Mouse (Mus musculus) limb, embryonic 15.5 days (tissue): Measurements from ENCODE around the gene Sik3. TPM values are rescaled to one million over a fixed set of nuclear protein-coding genes. Genes with fewer than 3 reads are reported as not detected.

ENCODE experiments used
- ATAC-seq: fragments of 200-750 bp; cut with Nextera tagmentation; 2 replicates; pipeline ENCODE4 v1.8.0; 2017; ENCODE audit warnings: low read depth, moderate TSS enrichment; ENCODE audit not compliant: insufficient number of reproducible peaks, low FRiP score, low TSS enrichment
- H3K27ac ChIP-seq: fragments of 300-500 bp; sonication (generic); 2 replicates; pipeline ENCODE4 v1.5.1; 2015; ENCODE audit warnings: moderate library complexity, mild to moderate bottlenecking, inconsistent platforms
- H3K27me3 ChIP-seq: fragments of 300-500 bp; sonication (generic); 2 replicates; pipeline ENCODE4 v1.6.1; 2015; ENCODE audit warnings: inconsistent platforms
- H3K36me3 ChIP-seq: fragments of 300-500 bp; sonication (generic); 2 replicates; pipeline ENCODE4 v1.6.1; 2015; ENCODE audit warnings: inconsistent platforms
- H3K4me1 ChIP-seq: fragments of 300-500 bp; sonication (generic); 2 replicates; pipeline ENCODE4 v1.6.1; 2015; ENCODE audit warnings: inconsistent platforms
- H3K4me2 ChIP-seq: fragments of 300-500 bp; sonication (generic); 2 replicates; pipeline ENCODE4 v1.6.1; 2015; ENCODE audit warnings: mild to moderate bottlenecking, inconsistent platforms
- H3K4me3 ChIP-seq: fragments of 300-500 bp; sonication (generic); 2 replicates; pipeline ENCODE4 v1.5.1; 2015; ENCODE audit warnings: mild to moderate bottlenecking, inconsistent platforms
- H3K9ac ChIP-seq: fragments of 300-500 bp; sonication (generic); 2 replicates; pipeline ENCODE4 v1.6.1; 2015; ENCODE audit warnings: inconsistent platforms
- H3K9me3 ChIP-seq: fragments of 300-500 bp; sonication (generic); 2 replicates; pipeline ENCODE4 v1.6.1; 2016; ENCODE audit warnings: inconsistent platforms
- WGBS: fragments of 180-500 bp; shearing (Covaris S2); methylation state at CpG from one replicate; pipeline ENCODE4 v1.1.7; 2015; 5-methylcytosine and 5-hydroxymethylcytosine counted together
- polyA plus RNA-seq: library from polyadenylated mRNA; unstranded; fragments of >200 nt; fragmentation: Nextera tagmentation; extraction: Ambion mirVana; gene quantifications from 2 replicates; pipeline ENCODE4 v1.2.1, GENCODE M21; 2015

Sik3 gene
- polyA plus RNA-seq, result 10.6 and 11.8 TPM in 2 replicates

DNA sequence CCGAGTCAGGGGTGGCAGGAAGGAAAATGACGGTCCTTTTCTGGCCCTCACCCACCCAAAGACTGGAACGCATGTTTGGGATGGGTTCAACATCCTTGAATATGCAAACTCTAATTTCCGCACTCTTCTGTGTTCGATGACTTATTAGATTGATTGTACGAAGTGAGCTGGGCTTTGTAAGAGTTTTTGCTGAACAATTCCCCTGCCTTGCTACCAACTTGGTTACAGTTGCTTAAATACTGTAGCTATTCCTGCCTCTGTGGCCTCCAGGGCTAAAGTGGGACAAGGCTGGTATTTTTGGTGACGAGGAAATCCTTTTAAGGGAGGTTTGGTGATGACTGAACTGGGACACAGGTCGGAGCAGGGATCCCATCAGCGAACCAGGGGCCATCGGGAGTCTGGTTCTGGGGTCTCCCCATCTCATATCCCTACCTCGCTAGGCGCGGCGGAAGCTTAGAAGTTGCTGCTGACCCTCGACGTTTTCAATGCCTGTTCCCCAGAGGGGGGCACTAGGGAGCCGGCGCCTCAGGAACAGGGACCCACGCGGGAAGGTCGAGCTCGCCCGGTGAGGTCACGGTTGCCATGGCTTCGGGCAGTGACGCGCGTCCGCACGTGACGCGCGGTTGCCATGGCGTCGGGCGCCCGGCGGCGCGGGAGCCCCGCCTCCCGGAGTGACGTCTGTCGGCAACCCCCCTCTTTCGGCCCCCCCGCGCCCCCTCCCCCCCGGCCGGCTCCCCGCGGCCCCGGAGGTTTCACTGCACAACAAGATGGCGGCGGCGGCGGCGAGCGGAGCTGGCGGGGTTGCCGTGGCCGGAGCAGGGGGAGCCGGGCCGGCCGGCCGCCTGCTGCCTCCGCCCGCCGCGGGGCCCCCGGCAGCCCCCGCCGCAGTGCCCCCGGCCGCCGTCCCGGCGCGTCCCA is at the start of gene Sik3, which contains the start of gene Pafah1b2:
Sik3 (plus strand) TSS at position 730 of the 918 bp plus-strand sequence.
Pafah1b2 (minus strand) TSS at position 600 of the 918 bp plus-strand sequence.
- ATAC-seq, result peak; percentile 83
- H3K9ac ChIP-seq, result peak within 1 kb of the TSS; percentile 95
- H3K36me3 ChIP-seq, result no peaks in the 10 kb centered on the region
- peak within 1 kb of the TSS; percentile 97 for H3K4me3 ChIP-seq
- peak within 1 kb of the TSS; percentile 90 for H3K27ac ChIP-seq
- peak within 1 kb of the TSS; percentile 68 for H3K4me2 ChIP-seq
- no peaks in the 10 kb centered on the region for H3K27me3 ChIP-seq
- peaks cover 35% of the 10 kb centered on the region for H3K4me1 ChIP-seq
- no peaks in the 10 kb centered on the region for H3K9me3 ChIP-seq
- WGBS, result 2% methylated on average over 55 of the region's 78 CpGs

- Histone ChIP-seq H3K4me3 (no peak overlapping the region), H3K27ac (no peak overlapping the region), H3K36me3 (peaks cover 64% of the 10 kb centered on the region), H3K27me3 (no peaks in the 10 kb centered on the region), H3K9ac (no peak overlapping the region), H3K9me3 (no peaks in the 10 kb centered on the region), H3K4me2 (no peak overlapping the region), H3K4me1 (peaks cover 2% of the 10 kb centered on the region; the same call in 1 of the 2 replicates)
- 92% methylated on average over 6 of the region's 6 CpGs for WGBS
- no peak for ATAC-seq
Measured at GRCm38 (mm10) chr9:45963577-45963976, 49.0 kb upstream of the Sik3 start.

GRCm38 (mm10) chr9:45976884-45977283 is 35.7 kb upstream of the Sik3 start:
- Histone ChIP-seq H3K27me3 (no peaks in the 10 kb centered on the region), H3K4me2 (no peak overlapping the region), H3K4me3 (no peak overlapping the region), H3K36me3 (peaks cover 35% of the 10 kb centered on the region), H3K9ac (no peak overlapping the region), H3K9me3 (no peaks in the 10 kb centered on the region), H3K27ac (no peak overlapping the region), H3K4me1 (peaks cover 10% of the 10 kb centered on the region)
- WGBS, result 75% methylated on average over 2 of the region's 2 CpGs
- ATAC-seq, result no peak

- peaks cover 29% of the 10 kb centered on the region for H3K4me1 ChIP-seq
- no peak overlapping the region for H3K27ac ChIP-seq
- no peak overlapping the region for H3K4me2 ChIP-seq
- H3K36me3 ChIP-seq, result peaks cover 10% of the 10 kb centered on the region
- H3K9ac ChIP-seq, result no peak overlapping the region
- H3K4me3 ChIP-seq, result no peak overlapping the region
- no peaks in the 10 kb centered on the region for H3K9me3 ChIP-seq
- no peak for ATAC-seq
- H3K27me3 ChIP-seq, result no peaks in the 10 kb centered on the region
- 88% methylated on average over 2 of the region's 2 CpGs for WGBS
Measured at GRCm38 (mm10) chr9:45979778-45980177, 32.8 kb upstream of the Sik3 start.

GRCm38 (mm10) chr9:45980611-45981010 is 32.0 kb upstream of the Sik3 start:
- H3K4me3 ChIP-seq, result no peak overlapping the region
- H3K9ac ChIP-seq, result no peak overlapping the region
- no peak for ATAC-seq
- no peak overlapping the region for H3K27ac ChIP-seq
- H3K4me1 ChIP-seq, result peaks cover 29% of the 10 kb centered on the region
- H3K36me3 ChIP-seq, result 0 out of 2 replicates have a peak, but pooled peaks cover 4% of the 10 kb centered on the region
- H3K4me2 ChIP-seq, result no peak overlapping the region
- 88% methylated on average over 1 of the region's 1 CpGs for WGBS
- H3K27me3 ChIP-seq, result no peaks in the 10 kb centered on the region
- no peaks in the 10 kb centered on the region for H3K9me3 ChIP-seq

DNA sequence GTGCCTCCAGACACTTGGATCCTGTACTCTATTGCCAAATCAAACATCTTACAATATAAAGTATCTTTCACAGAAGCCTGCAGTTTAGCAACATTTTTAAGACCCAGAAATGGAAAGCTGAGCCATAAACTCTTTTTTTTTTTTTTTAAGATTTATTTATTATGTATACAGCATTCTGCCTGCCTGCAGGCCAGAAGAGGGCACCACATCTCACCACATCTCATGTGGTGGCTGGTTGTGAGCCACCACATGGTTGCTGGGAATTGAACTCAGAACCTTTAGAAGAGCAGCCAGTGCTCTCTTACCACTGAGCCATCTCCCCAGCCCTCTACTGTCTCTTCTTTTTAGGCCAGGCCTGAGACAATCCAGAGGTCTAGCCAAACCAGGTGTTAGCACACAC is 31.3 kb upstream of the Sik3 start:
- Histone ChIP-seq H3K9me3 (no peaks in the 10 kb centered on the region), H3K36me3 (no peaks in the 10 kb centered on the region), H3K4me3 (no peak overlapping the region), H3K4me1 (peaks cover 29% of the 10 kb centered on the region), H3K27ac (no peak overlapping the region), H3K9ac (no peak overlapping the region), H3K4me2 (no peak overlapping the region), H3K27me3 (no peaks in the 10 kb centered on the region)
- no peak for ATAC-seq

- Histone ChIP-seq H3K27ac (peak overlapping the region; percentile 96), H3K4me2 (peak overlapping the region; percentile 76), H3K36me3 (no peaks in the 10 kb centered on the region), H3K9me3 (no peaks in the 10 kb centered on the region), H3K4me3 (peak overlapping the region; percentile 94), H3K9ac (peak overlapping the region; percentile 97), H3K27me3 (no peaks in the 10 kb centered on the region), H3K4me1 (peaks cover 29% of the 10 kb centered on the region)
- ATAC-seq, result no peak
- whole genome bisulfite sequencing, result under 1% methylated on average over 23 of the region's 23 CpGs
Measured at GRCm38 (mm10) chr9:45983676-45984408, 28.8 kb upstream of the Sik3 start.

DNA sequence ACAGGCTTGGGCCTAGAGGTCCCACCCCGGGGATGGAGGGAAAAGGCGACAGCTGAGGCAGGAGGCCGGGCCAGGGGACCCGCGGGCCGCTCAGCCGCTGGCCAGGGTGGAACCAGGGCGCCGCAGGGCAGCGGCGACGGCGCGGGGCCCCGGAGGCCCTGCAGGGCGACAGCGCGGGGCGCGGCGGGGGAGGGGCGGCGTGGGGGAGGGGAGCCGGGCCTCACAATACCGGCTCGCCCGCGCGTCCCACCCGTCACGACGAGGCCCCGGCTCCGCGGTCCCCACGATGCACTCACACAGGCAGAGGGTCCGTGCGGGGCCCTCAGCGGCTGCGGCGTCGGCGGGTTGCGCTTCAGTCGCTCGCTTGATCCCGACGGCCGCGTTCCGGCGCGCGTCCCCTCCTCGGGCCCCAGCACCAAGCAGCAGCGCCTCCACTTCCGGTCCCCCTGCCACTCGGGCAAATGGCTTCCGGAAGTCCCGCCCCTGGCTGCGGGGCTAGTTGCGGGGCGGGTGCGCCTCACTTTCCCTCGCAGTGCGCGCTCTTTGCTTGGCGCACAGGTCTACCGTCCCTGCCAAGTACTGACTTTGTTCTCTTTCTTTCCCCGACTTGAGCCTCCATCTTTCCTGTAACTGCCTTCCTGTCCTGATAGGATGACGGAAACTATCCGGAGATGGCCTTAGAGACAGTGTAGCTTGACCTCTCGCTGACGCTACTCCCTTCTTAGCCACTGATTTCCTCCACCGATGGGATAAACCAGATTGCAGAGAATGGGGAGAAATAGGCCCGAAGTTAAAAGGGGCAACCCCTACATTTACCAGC is 28.0 kb upstream of the Sik3 start:
- under 1% methylated on average over 52 of the region's 76 CpGs for WGBS

GRCm38 (mm10) chr9:45985229-45985567 is 27.4 kb upstream of the Sik3 start:
- under 1% methylated on average over 4 of the region's 4 CpGs for WGBS
- H3K27me3 ChIP-seq, result no peaks in the 10 kb centered on the region
- H3K4me2 ChIP-seq, result peak overlapping the region; percentile 76
- peak; percentile 56; the same call in 1 of the 2 replicates for ATAC-seq
- H3K36me3 ChIP-seq, result no peaks in the 10 kb centered on the region
- peak overlapping the region; percentile 97 for H3K9ac ChIP-seq
- H3K4me3 ChIP-seq, result peak overlapping the region; percentile 94
- H3K9me3 ChIP-seq, result no peaks in the 10 kb centered on the region
- H3K27ac ChIP-seq, result peak overlapping the region; percentile 96
- peaks cover 29% of the 10 kb centered on the region for H3K4me1 ChIP-seq

More for the DNA sequence above, 28.0 kb upstream of the Sik3 start:
- Histone ChIP-seq H3K4me3 (peak overlapping the region; percentile 94), H3K9me3 (no peaks in the 10 kb centered on the region), H3K9ac (peak overlapping the region; percentile 97), H3K4me1 (peaks cover 29% of the 10 kb centered on the region), H3K36me3 (no peaks in the 10 kb centered on the region), H3K27ac (peak overlapping the region; percentile 96), H3K4me2 (peak overlapping the region; percentile 76), H3K27me3 (no peaks in the 10 kb centered on the region)
- peak; percentile 93 for ATAC-seq

- H3K27ac ChIP-seq, result no peak overlapping the region
- peaks cover 3% of the 10 kb centered on the region; the same call in 1 of the 2 replicates for H3K4me1 ChIP-seq
- H3K9me3 ChIP-seq, result no peaks in the 10 kb centered on the region
- H3K36me3 ChIP-seq, result no peaks in the 10 kb centered on the region
- WGBS, result 68% methylated on average over 4 of the region's 4 CpGs
- no peak overlapping the region for H3K4me3 ChIP-seq
- H3K9ac ChIP-seq, result no peak overlapping the region
- H3K27me3 ChIP-seq, result no peaks in the 10 kb centered on the region
- ATAC-seq, result no peak
- H3K4me2 ChIP-seq, result no peak overlapping the region
Measured at GRCm38 (mm10) chr9:45999009-45999408, 13.6 kb upstream of the Sik3 start.

DNA sequence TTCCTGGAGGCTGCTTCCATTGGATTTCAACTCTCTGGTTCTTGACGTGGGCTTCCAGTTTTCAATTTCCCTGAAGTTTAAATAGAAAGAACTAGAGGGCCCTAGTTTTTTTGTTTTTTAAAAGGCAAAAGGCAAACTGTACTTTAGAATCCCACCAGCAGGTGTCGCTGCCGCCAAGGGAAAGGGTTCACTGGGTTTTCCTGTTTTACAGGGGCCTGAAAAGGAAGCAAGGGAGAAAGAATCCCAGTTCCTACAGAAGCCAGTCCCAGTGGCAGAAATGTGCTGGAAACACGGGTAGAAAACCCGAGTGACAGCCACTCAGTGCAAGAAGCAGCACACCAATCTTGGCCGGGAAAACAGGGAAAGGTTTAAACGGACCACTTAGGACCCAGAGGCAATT is 8.9 kb upstream of the Sik3 start:
- peak; percentile 26; the same call in 1 of the 2 replicates for ATAC-seq
- WGBS, result 5% methylated on average over 7 of the region's 7 CpGs
- no peak overlapping the region for H3K9ac ChIP-seq

More for the DNA sequence above, 8.9 kb upstream of the Sik3 start:
- Histone ChIP-seq H3K9me3 (no peaks in the 10 kb centered on the region), H3K4me2 (0 out of 2 replicates have a peak overlapping the region, but pooled peaks have one; percentile 17), H3K27ac (peak overlapping the region; percentile 30; the same call in 1 of the 2 replicates), H3K4me1 (peaks cover 3% of the 10 kb centered on the region; the same call in 1 of the 2 replicates), H3K4me3 (no peak overlapping the region), H3K27me3 (no peaks in the 10 kb centered on the region), H3K36me3 (no peaks in the 10 kb centered on the region)
